Mouse (Mus musculus) megakaryocyte progenitor cell, adult 5-6 weeks (primary cell): ENCODE results near the gene Ndnf. TPM values are rescaled to one million over a fixed set of nuclear protein-coding genes. Genes with fewer than 3 reads are reported as not detected.

Experiments used
- ATAC-seq: replicated peaks from 2 replicates; pipeline ENCODE4 v1.8.0; 2016; ENCODE audit warnings: mild to moderate bottlenecking, moderate TSS enrichment, inconsistent platforms; ENCODE audit not compliant: poor library complexity
- total RNA-seq, 2 experiments: library from RNA; stranded (forward) in 1 of 2; stranded (reverse) in 1 of 2; fragments of 157-497, 149-512 nt in 1 of 2; fragments of 200-1000 nt in 1 of 2; gene quantifications; 2 replicates each; pipeline versions ENCODE4 v1.2.3 to v1.2.4; 2015 to 2017

Ndnf gene
- 0.10 TPM in 1 of 2 replicates, not detected in the other for total RNA-seq (2015)
- under 0.01 TPM in 1 of 2 replicates, not detected in the other for total RNA-seq (2017)

DNA sequence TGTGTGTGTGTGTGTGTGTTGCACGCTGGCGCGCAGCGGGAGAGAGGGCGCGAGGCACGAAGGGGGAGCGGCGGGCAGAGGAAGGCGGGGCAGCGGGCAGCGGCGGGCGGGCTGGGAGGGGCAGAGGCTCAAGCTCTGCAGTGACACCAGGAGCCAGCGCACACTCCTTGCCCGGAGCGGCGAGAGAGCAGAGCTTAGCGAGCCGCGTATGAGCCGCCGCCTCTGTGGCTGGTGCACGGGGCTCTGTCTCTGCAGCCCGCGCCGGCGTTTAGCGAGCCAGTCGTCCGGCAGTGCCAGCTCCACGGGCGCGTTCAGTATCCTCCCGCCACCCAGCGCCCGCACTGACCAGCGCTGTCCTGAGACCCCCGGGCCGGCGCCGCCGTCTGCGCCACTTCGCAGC, at the start of gene Ndnf:
Gene Ndnf (plus strand): TSS at position 140 of the 400 bp plus-strand sequence.
- ATAC-seq: peak; percentile 90

DNA sequence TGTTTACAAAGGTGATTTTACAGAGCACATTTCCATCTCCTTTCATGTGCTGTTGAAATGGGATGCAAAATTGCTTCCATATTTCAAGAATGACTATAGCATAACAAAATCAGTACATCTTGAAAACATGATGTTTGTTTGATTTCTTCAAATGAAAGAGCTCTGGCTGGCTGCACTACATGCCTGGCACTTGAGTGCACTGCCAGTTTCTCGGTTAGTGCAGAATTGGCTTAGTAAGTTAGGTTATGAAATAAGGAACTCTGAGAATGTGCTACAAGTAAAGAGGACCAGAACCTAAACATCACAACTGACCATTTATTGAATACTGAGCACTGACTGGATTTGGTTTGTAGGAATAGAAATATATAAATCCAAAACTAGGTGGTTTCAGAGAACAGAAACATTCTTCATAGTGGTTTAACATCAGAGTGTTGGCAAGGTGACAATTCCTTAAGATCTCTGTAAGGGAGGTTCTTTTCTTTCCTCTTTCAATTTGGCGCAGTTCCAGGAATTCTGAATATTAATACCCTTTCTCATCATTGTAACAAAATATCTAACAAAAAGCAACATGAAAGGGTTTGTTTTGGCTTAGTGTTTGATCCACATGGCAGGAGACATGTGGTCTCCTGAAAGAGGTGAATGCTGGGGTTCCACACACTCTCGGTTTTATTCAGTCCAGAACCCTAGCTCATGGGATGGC, 48.2 kb upstream of the Ndnf start:
- ATAC-seq: no peak

DNA sequence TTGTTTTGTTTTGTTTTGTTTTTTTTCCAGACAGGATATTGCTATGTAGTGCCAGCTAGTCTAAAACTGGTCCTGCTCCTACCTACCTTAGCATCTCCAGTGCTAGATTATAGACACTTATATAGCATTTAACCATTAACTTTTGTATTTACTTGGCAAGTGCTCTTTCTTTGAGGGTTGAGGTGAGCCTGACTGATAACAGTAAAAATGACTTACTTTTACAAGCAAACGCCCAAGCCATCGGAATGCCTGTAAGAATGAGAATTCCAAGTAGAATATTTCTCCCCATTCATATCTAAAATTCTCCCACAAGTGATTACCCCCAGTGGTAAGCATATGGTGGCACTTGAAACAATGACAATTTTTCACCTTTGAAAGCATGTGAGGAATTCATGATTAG, 40.8 kb upstream of the Ndnf start:
- no peak for ATAC-seq

DNA sequence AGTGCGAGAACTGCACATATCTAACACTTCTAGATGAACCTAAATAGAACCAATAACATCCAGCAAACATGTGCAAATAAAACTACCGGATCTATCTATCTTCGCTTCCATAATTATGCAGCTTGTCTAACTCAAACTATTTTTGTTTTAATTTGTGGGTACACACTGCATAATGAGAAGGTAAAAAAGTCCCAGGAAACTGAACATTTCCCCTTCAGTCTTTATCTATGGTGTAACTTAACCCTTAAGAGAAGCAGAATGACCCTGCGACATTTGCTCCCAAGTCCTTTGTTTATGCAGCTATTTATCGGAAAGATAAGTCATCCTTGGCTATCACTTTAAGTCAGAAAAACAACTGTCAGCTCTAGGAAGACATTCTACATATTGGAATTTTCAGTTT, 39.2 kb upstream of the Ndnf start:
- ATAC-seq: no peak

DNA sequence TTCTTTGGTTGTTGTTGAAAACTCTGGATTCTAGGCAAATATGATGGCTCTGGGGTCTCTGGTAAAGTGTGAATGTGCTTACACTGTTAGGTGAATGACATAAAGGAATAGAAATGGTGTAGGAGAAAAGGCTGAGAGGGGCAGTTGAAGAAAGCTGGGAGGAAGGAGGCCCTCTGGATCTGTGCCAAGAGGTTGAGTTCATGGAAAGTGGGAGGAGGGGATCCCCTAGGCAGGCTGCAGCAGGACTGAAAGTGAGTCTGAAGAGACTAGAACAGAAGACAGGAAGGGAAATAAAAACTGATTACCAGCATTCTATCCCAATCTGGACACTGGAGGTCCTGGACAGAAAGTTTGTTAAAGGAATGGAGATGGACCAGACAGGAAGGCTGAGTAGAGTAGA, 29.0 kb upstream of the Ndnf start:
- no peak for ATAC-seq

DNA sequence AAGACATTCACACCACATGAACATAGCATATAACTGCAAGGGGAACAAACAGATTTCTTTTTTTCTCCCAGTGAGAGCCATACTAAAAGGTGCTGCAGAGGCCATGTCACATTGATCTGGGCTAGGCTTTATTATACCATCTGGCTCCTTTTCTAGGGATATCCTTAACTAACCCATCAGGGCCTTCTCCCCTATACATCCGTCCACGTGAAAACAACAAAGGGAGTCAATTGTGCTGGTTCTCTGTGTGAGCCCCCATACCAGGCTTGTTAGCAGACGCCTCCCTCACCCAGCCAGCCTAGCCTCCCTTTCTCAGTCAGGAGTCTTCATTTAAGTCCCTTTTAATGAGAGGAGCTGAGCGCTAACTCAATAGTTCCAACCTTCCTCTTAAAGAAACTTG, 27.3 kb upstream of the Ndnf start:
- ATAC-seq: no peak

DNA sequence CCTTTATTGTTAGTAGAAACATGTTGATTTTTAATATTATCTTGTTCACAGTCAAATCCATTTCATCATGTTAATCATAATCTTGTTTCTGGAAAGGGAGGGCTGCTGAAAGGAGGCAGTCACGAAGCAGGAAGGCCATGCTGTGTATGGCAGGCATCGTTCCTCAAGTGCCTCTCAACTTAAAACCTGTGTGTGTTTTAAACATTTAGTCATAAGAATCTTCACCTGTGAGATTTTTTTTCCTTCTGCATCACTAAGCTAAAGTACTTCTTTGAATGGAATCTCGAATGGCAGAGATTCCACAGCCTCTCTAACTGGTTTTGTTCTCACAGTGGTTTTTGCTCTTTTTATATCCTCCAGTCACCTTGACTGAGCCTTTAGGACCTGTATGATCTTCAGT, 25.0 kb upstream of the Ndnf start:
- no peak for ATAC-seq

DNA sequence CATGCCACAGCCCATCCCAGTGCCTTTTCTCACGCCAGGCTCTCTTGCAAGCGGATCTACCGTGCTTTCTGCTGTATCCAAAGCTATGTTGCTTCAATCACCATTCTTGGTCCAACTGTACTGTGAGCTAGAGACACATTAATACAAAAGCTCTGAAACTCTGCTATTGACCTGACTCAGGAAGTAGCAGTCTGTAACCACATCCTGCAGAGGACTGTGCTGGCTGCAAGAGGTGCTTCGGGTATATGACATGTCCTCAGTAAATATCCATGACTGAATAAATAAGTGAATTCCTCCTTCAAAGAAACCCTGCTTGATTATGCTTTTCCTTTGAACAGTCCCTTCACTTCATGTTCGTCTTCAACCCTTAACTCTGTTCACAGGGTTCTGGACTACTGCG, 23.7 kb upstream of the Ndnf start:
- ATAC-seq: peak; percentile 69

DNA sequence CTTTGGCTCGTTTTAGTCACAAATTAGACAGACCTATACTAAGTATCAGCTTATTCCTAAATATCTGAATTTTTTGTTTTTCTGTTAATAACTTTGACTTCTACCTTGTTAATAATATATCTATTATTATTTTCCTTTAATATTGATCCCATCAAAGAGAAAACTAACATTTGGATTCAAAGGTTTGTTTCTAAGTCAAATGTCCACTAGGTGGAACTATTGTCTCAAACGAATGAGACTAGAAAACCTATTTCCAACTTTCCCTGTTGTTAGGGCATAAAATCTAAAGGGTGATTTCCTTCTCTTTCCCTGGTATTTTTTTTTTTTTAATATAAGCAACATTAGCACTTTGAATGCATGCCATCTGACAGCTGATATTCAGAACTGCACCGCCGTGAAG, 20.0 kb upstream of the Ndnf start:
- ATAC-seq: peak; percentile 44; the same call in 1 of the 2 replicates

DNA sequence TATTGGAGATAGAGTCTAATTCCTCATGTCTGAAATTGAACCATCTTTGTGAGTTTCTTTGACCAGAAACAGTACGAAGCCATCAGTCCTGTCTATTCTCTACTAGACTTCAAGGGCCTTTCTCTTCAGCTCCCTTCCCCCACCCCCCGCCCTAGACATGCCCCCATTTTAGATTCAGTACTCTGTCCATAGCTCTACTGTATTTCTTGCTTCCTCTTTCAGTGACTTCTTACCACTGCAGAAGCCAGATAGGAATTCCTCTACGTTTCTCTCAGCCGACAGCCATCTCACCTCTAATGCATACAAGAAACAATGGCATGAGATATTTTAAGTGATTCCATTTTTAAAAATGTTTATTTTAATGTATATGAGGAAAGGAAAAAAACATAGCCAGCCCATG, 10.1 kb upstream of the Ndnf start:
- peak; percentile 79 for ATAC-seq

DNA sequence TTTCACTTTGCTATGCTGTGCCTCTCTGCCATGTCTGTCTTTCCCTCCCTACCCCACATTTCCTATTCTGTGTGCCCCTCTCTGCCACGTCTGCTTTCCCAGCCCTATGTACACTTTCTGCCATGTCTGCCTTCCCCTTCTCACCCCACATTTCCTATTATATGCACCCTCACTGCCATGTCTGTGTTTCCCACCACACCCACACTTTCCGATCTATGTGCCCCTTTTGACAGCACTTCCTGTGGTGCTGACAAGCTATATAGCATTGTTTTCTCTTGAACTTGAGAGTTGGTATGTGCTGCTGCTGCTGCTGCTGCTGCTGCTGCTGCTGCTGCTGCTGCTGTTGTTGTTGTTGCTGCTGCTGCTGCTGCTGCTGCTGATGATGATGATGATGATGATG, 9.3 kb upstream of the Ndnf start:
- ATAC-seq: peak; percentile 69

DNA sequence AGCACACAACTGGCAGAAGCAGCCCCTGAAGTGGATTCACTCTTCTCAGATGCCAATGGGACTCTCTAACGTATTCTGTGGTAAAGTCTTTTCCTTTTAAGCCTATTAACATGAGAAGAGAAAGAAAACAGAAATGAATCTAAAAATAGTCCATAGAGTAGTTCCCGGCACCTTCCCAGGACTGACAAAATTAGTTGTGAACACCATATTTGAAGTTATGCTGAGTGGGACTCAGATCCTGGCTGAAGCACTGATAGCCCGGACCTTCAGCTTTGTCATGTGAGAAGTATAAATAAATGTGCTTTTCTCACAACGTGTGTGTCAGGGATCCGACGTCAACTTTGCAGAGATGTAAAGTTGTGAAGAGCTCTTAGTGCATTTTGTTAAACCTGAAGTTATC, 7.4 kb upstream of the Ndnf start:
- ATAC-seq: no peak

DNA sequence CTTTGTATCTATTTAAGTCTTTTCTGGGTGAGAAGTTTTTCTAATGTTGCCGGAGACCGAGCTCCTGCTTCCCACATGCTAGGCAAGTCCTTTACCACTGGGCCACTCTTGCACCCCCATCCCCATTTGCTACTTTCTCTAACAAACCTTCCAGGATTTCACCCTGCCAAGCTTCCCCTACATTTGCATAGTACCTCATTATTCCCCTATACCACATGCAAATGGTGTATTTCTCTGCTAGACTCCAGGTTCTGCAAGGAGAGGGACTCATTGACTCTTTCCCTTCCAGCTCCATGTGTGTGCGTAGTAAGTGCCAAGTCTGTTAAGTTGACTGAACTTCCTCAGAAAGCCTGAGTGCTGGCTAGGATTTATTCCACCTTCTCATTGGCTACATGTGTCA, 5.1 kb upstream of the Ndnf start:
- ATAC-seq: no peak

DNA sequence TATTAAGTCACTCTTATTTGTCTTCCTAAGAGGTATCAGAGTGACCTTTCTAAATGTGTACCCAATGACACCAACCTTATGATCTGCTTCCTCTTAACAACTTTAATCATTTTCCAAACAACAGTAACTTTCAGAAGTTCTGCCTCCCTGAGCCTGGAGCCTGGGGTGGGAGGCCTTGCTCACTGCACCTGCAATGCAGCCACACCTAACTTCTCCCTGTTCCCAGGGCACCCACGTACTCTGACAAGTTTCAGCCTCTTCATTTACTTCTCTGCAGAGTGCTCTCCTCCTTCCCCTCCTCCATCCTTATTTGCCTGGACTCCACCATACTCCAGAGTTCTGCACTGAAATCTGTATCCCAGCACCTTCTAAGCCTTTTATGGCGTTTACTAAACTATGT, 1.4 kb upstream of the Ndnf start:
- no peak for ATAC-seq

DNA sequence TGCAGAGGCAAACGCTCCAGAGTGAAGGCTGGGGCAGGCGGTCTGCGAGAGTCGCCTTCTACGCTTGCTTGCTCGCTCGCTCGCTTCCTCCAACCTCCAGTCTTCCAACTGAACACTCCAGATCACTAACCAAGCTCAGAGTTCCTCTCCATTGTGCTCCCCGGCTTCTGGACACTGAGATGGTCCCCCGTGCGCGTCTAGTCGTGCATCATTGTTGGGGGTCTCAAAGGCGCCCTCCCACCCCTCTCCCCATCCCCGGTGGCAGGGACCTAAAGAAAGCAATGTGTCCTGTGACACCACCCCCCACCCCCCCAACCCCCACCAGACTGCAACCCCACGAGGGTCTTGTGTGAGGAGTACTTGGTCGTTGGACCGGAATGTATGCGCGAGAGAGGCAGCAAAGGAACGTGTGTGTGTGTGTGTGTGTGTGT, 394 bp upstream of the Ndnf start:
- no peak; the same call in 1 of the 2 replicates for ATAC-seq

DNA sequence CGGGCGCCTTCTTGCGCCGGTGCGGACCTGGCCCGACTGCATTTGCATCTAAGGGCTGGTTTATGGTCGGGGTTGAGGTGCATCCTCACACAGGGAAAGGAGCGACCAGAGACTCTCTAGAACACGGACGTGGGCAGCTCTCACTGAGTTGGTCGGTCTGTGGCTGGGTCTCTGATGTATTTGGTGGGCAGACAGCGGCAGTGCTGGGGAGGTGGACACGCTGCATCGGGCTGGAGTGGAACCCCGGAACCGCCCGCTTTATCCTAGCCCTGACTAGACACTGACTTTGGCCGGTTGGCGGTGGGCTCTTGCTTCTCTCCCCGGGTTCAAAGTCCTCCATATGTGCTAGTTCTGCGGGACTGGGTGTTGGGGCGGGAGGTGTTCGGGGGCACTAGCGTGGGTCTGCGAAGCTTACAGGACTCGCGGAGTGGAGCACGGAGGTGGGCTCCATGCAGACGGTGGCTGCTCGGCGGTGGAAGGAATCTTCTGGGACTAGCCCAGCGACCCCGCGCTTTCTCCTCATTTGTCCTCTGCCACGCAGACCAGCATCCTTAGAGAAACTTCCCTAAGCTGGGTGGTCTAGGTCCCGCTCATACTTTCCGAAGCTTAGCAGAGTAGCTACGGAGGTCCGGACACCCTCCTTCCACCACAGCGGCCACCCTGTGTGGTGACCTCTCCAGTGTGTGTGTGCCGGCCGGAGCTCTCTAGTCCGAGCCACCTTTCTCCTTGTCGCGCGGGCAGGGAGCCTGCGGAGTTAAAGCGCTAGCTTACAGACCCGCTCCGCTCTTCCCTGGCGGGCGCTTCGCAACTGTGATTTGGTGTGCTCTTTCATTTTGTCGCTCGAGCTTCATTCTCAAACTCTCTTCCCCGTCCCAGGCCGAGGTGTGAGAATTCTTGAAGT, 991 bp downstream of the Ndnf start:
- peak; percentile 21 for ATAC-seq

DNA sequence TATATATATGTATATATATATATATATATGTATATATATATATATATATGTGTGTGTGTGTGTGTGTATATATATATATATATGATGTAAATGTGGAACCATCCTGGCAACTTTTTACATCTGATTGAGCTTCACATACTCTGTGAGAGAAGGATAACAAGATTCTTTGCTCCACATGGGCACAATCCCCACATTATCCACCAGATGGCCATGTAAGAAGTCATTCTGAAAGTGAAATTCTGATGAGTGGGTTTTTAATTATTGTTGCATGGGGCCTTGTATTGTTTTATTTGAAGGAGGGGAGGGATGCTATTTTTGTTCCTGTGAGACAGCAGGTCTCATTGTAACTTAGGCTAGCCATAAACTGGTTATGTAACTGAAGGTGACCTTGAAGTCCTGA, 22.5 kb downstream of the Ndnf start:
- ATAC-seq: no peak

DNA sequence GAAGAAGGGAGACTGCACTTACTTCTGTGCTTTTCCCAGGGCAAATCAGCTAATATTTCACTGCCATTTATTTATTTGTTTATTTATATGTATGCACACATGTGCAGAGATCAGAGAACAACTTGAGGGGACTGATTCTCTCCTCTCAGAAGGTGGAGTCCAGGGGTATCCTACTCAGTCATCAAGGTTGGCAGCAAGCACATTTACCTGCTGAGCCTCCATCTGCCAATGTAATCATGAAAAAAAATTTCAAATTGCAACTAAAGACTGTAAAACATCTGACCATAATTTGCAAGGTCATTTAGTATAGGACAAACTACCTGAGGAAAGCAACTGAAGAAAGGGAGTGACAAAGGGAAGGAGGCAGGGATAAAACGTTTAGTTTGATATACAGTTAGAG, 49.3 kb downstream of the Ndnf start:
- ATAC-seq: no peak

DNA sequence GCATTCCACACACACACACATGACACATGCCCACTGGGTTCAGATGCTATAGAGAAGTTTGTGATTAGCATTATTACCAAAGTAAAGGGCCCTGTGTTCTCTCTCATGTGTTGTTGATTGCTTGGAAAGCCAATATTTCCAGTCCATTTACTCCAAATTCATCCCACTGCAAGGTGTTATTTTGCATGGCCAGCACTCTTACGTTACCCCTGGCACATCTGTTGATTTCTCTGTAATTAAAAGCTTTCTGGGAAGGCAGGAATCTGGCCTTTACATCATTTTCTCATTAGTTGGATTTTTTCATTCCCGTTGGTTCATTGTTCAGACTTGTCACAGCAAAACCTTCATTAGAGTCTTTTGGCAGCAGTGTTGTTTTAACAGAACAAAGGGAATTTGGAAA, 54.3 kb downstream of the Ndnf start:
- ATAC-seq: no peak

DNA sequence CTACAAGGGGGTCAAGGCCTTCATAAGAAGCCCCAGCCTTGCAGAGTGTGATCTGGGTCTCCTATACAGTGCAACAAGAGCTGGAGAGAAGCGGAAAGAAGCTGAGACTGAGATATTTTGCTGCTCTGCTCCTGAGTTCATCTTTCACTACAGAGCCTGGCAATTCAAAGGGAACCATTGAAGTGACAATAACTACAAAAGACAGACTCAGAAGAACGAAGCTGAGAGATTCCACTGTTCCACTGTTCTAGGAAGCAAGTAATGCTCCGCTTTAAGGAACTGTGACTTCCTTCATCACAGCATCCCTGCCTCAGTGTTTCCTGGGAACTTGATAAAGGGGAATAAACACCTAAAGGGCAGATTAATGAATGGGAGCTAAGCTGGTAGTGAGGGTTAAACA, 56.9 kb downstream of the Ndnf start:
- no peak for ATAC-seq

DNA sequence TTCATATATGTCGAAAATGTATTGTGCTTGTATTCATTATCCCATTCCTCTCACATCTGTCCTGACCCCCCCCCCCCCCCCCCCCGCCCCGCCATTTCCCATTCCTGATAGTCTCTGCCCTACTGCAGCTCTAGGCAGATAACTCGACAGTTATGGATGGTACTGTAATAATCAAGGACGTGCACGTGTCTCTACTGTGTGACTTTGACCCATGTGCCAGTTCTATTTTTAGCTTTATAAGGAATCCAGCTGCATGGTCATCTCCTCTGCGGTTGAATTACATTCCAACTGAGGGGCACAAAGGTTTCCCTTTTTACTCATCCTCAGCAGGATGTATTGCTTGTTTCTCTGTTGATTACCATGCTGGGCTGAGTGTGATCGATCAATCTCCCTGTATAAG, 68.1 kb downstream of the Ndnf start:
- ATAC-seq: no peak

DNA sequence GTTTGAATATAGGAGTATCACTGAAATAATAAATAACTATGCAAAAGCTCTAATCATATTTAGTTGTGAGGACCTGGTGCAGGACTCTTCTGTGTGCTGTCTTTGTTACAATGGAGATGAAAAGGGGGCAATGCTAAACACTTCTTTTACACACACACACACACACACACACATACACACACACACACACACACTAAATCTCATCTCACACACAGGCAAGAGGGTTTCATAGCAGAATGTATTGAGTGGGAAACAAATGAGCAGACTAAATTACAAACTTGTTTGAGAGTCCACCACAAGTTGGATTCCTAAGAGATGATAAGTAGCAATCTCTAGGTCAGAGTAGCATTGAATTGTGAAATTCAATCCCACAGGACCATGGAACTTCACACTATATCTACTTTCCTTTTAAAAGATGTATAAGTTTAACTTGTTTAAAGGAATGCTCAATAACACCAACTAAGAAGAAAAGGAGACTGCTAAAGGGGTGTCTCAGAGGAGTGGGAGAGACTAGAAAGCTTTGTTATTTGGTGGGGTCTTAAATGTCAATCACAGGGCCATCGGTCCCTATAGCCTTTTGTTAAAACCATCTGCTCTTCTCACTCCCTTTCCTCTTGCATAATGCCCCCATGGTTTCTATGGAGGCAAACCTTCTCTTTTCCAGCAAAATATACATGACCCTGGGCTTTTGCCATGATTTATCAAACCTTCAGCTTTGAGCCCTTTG, 71.9 kb downstream of the Ndnf start:
- ATAC-seq: no peak
